8 mouse cellular contexts compared by ENCODE assay signal in the genomic region with DNA sequence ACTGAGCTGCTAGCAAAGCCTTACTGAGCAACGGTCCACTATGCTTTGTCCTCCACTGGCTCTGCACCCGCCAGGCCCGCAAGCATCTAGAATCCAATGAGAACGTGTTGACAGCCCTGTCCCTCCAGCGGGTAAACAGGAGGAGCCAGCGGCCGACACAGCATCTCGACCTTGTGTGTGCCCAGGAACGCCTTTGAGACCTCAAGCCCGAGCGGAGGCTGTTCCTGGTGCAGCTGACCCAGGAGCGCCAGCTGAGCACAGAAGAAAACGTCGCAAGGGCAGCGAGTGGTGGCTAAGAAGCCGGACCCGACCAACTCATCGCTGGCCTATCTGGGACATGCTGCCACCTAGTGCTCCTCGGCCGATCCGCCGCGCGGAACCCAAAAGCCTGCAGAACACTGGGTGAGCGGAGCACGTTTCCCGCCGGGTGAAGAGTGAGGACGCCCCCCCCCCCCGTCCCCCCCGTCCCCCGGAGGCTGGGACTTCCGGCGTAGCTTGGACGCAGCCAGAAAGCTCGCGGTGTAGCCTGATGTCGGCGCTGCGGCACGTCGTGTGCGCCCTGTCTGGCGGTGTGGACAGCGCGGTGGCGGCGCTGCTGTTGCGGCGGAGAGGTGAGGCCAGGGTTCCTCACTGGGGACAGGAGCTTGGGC. TPM values are rescaled to one million over a fixed set of nuclear protein-coding genes. Genes with fewer than 3 reads are reported as not detected.
DNase-seq lines count a peak whose midpoint lies in the region; ATAC-seq lines count a peak whose summit lies in the region.

A gene (plus strand): TSS at position 465 of the 650 bp plus-strand sequence.

- H3K4me3 ChIP-seq in intestine, embryonic 14.5 days (ENCODE audit: low read depth, low read length), result peak within 1 kb of the TSS; percentile 58

- intact Hi-C loops in left cerebral cortex, postnatal 14 days (cut with DNase I), result loop anchor here (5.0 kb wide), 1 partner anchor 267 kb away; no protein-coding TSS in a partner anchor

- peak; percentile 93 for ATAC-seq in intestine, embryonic 14.5 days (replicated peaks; ENCODE audit: low FRiP score, low TSS enrichment, low read depth)

- peak; percentile 93 to 96 for DNase-seq in adrenal gland, adult (ENCODE audit: inconsistent age in 2 of 2, low spot score in 1 of 2)
- DNase-seq in embryo, embryonic 10.5 days (ENCODE audit: low spot score), result peak; percentile 95
- peak; percentile 91 for DNase-seq in gastrocnemius, postnatal 25 days
- DNase-seq in intestine, embryonic 14.5 days (ENCODE audit: low spot score), result peak; percentile 96
- DNase-seq in left cerebral cortex, postnatal 14 days (ENCODE audit: low spot score in 2 of 2), result peak; percentile 94 to 95
- DNase-seq in mesoderm, embryonic 11.5 days (ENCODE audit: low read depth, low spot score), result peak; percentile 94
- peak; percentile 90 for DNase-seq in right cerebral cortex, postnatal 36 days (ENCODE audit: low spot score in 2 of 2)
- DNase-seq in yolk sac, embryonic 10.5 days (ENCODE audit: low spot score), result peak; percentile 92

- no peaks in the 10 kb centered on the region for H3K9me3 ChIP-seq in intestine, embryonic 14.5 days (ENCODE audit: control insufficient read depth, low read length)

- peak within 1 kb of the TSS; percentile 75 for H3K4me2 ChIP-seq in intestine, embryonic 14.5 days (ENCODE audit: low read length)

- 2% methylated on average over 50 of the region's 50 CpGs for WGBS in intestine, embryonic 14.5 days

- peaks cover 39% of the 10 kb centered on the region for H3K36me3 ChIP-seq in intestine, embryonic 14.5 days (ENCODE audit: control insufficient read depth, insufficient read depth, low read length)

- H3K27me3 ChIP-seq in intestine, embryonic 14.5 days (replicated peaks; ENCODE audit: control insufficient read depth, insufficient read depth, low read length), result no peaks in the 10 kb centered on the region

- H3K4me1 ChIP-seq in intestine, embryonic 14.5 days (replicated peaks; ENCODE audit: control insufficient read depth, insufficient read depth, low read length), result peaks cover 6% of the 10 kb centered on the region

- peak within 1 kb of the TSS; percentile 72 for H3K27ac ChIP-seq in intestine, embryonic 14.5 days (ENCODE audit: low read depth)

- H3K9ac ChIP-seq in intestine, embryonic 14.5 days (ENCODE audit: low read length), result peak within 1 kb of the TSS; percentile 87

RNA-seq across cellular contexts. Expression of the gene that starts here (rescaled TPM):
- 10 to 100 TPM; 10.7 to 13.5 TPM for total RNA-seq in gastrocnemius, postnatal 25 days (2021)
- 35.7 and 36.4 TPM in 2 replicates for polyA plus RNA-seq in intestine, embryonic 14.5 days (2014; fragmentation: Nextera tagmentation; extraction: Ambion mirVana)
- total RNA-seq in left cerebral cortex, postnatal 14 days (2021), result 10 to 100 TPM; 29.4 to 32.2 TPM

Comparison
In these comparisons a context has a peak if more than half of its experiments do, and no peak if none do; other contexts are left out.
1. Peak in every context shown above with its lines: DNase-seq, ATAC-seq, H3K4me3 ChIP-seq and H3K27ac ChIP-seq.